Mouse (Mus musculus) B cell, adult 2 months (primary cell): ENCODE measurements around the gene D430019H16Rik.

Experiments used
- DNase-seq, 2 experiments: peaks; one replicate each; pipeline ENCODE4 v3.0.0; 2022

The D430019H16Rik gene

DNA sequence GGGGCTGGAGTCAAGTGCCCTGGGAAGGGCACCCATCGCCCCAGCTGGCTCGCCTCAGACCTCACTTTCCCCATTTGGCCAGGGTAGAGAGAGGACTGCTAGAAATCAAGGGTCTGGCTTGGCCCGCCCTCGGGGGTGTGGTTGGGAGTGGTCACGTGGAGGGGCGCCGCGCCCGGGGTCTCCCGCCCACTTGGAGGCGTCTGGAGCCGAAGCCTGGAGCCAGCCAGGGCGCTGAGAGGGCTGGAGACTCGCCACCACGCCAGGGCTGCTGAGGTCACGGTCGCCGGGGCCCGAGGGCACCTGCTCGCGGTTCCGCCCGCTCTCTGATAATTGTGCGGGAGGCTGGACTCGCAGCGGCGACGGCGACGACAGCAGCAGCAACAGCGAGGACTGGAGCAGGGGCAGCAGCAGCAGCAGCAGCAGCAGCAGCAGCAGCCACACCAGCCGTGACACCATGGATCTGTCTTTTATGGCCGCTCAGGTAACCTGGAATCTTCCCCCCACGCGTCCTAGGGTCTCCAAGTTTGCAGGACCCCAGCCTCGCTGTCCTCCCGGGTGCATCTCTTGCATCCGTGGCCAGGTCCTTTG lies at the start of gene D430019H16Rik:
Gene D430019H16Rik (plus strand): TSS at position 187 of the 588 bp plus-strand sequence.
- no peak for DNase-seq

DNA sequence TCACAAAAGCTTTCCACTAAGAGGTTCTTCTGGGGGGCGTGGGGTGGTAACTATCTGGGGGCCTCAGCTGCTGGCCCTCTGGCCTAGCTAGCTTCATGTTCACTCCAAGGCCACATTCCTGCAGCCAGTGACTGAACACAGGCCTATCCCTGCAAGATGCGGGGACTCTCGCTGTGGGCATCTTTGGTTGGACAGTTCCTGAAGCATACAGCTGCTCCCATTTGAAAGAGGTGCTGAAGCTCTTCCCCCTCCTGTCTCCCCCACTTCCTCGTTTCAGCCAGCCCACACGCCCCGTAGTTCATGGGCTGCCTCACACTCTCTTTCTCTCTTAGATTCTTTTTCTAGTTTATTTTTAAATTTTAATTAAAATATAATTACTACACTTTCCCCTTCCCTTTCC lies 47.6 kb upstream of the D430019H16Rik start:
- DNase-seq: no peak

DNA sequence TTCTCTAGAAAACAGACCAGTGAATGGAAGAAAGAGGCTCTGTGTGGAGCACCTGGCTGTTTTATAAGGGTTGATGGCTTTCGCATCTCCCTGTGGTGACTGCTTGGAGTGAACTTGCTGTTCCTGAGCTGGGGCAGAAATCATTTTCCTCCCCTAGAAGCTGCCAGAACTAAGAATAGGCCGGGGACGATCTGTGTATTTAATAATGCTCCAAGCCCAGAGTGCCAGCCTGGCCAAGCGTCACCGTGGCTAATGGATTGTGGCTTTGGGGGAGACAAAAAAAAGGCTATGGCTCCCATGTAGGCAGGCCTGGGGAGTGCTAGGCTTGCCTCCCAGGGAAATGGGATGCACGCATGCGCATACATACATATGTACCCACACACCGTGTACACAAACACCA lies 39.7 kb upstream of the D430019H16Rik start:
- DNase-seq: no peak

DNA sequence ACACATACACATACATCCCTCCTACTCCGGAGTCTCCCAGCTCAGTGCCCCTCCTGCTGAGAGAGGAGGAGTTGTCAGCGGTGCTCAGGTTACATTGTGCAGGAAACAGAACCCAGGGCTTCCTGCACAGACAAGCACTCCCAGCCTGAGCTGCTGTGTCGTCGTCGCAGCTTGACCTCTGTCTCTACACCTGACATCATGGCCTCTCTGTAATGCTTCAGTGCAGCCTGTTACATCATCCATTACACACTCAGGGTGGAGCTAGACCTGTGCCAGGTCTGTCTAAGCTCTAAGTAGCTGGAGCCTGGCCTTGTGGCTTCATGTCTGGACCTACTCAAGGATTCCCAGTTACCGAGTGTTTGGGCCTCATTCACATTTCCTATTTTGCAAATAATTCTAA lies 33.2 kb upstream of the D430019H16Rik start:
- no peak for DNase-seq

- DNase-seq: no peak
These were observed 27.1 kb upstream of the D430019H16Rik start for GRCm38 (mm10) chr12:105426541-105426940.

DNA sequence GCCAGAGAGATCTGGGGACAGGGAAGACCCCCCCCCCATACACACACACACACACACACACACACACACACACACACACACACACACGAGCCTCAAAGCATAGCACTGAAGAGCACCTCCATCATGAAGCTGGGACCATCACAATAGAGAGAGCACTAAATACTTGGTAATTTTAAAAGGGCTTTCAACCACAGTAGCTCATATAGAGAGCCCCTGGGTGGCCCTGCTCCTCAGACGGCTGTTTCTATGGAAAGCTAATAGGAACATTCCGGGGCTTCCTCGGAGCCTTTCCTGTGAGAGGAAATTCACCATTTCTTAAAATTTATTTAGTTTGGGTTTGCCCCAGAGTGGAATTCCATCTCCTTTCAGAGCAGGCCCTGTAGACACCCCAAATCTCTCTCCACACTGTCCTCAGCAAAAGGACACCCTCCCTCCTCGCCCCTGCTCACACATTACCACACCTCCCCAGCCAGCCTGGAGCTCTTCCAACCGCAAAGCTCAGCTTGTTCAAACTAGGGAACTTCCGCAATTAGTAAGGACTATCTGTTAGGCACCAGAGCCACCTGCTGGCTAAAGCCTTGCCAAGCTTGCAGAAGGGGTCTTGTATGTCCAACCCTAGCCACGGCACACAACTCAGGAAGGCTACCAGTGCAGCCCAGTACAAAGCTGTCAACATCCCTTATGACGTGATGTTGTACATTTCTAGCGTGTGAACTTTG lies 26.5 kb upstream of the D430019H16Rik start:
- no peak for DNase-seq

DNA sequence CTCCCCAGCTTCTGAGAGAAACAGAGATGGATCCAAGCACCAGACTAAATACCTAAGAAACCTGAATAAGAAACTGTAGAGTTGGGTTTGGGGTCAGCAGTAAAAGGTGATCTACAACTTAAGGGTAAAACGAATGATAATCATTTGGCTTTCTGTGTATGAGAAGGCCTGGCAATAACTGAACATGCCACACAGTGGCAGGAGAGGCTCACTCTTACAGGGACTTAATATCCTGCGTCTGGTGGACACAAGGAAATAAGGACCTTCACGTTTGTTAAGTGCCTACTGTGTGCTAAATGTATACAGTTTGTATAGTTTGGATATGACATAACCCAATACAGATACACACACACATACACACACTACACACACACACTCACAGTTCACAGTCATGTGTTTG lies 21.8 kb upstream of the D430019H16Rik start:
- DNase-seq: no peak

- no peak for DNase-seq
These were observed 20.8 kb upstream of the D430019H16Rik start for GRCm38 (mm10) chr12:105432807-105433206.

GRCm38 (mm10) chr12:105438259-105438658 lies 15.4 kb upstream of the D430019H16Rik start:
- no peak for DNase-seq

GRCm38 (mm10) chr12:105439976-105440375 lies 13.7 kb upstream of the D430019H16Rik start:
- no peak for DNase-seq

- no peak for DNase-seq
These were observed 10.1 kb upstream of the D430019H16Rik start for GRCm38 (mm10) chr12:105443569-105443968.

- no peak for DNase-seq
These were observed 7.9 kb upstream of the D430019H16Rik start for GRCm38 (mm10) chr12:105445767-105446166.

DNA sequence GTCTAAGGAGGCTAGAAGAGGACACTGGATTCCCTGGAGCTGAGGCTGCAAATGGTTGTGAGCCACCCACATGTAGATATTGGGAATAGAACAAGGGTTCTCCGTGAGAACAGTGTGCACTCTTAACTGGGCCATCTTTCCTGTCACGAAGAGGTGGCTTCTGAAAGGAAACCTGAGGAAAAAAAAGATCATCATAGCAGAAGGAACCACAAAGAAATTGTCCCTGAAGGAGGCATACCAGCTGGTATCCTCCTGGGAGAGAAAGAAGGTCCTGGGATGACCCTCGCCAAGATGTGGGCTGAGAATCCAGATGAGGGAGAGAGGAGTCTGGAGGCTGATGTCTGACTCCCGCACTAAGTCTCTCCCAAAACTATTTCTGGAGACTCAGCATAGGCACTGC lies 4.4 kb upstream of the D430019H16Rik start:
- no peak for DNase-seq

DNA sequence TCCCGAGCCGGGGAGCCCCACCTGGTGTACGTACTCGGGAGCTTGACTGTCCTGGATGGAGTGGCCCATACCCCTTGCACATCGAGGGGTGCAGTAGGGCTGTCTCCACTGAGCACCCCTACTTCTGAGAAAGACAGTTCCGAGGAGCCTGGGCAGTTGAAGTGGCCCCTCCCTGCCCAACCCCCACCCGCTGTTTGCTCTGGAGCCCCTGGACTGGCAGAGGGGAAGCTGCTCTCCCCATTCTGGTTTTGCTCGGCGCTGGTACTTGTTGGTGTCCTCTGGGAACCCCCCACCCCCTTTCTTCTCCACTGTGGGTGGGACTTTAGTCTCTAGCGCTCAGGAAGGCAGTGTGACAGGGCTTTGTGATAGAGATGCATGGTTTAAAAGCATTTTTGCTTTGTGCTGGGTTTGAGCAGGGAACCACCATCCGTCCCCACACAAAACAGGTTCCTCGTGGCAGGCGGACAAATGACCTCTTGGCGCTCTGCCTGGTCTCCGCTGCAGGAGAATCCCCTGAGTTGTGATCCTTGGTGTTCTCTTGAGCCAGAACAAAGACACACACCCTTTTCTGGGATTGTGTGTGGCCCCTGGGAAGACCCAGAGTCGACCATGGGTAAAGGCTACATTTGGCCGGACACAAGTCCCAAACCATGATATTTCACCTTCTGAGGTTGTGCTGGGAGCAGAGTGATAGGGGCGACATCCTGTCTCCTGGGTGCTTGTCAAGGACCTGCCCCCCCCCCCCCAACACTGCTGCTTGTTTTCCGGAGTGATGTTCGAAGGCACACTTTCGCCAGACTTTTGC lies 804 bp downstream of the D430019H16Rik start:
- DNase-seq: no peak

- no peak for DNase-seq
These were observed 1.5 kb downstream of the D430019H16Rik start for GRCm38 (mm10) chr12:105455063-105455559.

DNA sequence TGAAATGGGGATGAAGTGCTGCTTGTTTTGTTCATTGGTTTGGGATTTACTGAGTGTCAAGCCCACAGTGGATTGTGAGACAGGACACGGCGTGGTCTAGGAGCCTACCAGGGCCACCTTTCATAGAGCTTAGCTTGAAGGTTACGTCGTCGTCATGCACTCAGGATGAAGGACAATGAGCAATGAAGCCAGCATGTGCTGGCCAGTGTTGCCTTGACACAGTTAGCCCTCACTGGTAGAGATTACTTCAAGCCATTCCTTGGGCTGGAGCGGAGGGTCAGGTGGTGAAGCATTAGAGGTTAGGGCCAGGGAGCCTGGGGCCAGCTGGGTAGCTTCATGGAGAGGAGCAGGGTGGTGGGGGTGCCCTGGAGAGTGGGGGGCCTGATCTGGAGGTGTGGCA lies 5.1 kb downstream of the D430019H16Rik start:
- no peak for DNase-seq

DNA sequence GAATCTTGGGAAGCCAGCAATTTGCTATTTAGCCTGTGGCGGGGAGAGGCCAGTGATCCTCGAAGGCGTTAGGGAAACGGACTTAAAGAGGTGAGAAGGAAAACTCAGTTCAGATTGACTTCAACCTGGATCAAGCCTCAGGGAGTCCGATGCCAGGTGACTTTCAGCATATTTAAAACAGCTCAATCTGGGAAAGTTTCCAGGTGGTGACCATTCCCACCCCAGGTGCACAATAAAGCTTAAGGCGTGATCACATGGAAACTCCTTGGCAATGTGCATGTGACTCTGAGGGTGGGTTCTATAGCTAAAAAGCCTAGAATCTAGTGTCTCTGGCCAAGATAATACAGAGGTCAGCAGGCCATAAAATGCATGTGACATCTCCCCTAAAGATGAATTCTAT lies 7.4 kb downstream of the D430019H16Rik start:
- DNase-seq: no peak

DNA sequence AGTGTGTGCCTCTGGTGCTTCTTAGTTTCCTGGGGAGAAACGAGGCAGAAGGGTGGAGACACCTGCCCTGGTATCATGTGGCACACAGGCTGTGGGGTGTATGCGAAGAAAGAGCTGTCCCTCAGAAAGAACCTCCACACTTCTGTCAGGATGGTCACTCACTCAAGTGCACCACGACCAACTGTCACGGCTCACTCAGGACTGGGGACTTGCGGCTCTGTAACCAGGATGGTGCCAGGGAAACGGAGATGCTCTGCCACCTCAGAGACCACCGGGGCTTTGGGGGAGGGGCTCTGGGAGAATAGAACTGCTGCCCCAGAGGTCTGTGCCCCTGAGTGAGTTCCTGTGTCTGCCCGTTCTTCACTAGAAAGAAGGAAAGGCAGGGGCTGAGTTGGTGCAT lies 15.4 kb downstream of the D430019H16Rik start:
- DNase-seq: no peak

DNA sequence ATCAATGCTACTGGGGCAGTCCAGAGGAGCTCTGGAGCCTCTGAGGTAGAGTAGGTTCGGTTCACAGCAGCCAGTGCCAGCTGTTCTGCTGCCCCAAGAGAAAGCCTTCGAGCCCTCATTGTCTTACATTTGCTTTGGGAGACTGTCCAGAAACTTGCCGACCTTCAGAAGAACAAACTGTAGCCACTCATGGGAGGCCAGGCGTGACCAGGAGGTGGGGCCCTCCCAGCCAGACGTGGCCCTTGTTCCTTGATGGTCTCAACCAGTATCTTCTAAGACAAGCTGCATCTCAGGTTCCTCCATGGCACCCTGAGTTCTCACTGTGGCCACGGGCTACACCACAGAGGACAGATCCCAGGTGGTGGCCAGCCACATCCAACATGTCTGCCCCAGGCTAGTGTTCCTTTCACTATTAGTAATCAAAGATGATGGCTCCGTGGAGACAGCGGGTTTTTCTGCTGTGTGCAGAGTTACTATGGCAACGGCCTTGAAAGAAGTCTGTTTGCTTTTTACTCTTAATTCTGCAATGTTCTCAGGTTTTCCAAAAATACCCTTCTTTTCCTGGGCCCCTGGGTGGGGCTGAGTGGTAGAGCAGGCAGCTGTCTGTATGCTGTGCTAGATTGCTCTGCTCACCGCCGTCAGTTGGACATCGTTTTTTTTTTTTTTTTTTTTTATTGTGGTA lies 21.7 kb downstream of the D430019H16Rik start:
- DNase-seq: no peak

GRCm38 (mm10) chr12:105476453-105476852 lies 22.8 kb downstream of the D430019H16Rik start:
- peak; percentile 43 to 46 for DNase-seq

DNA sequence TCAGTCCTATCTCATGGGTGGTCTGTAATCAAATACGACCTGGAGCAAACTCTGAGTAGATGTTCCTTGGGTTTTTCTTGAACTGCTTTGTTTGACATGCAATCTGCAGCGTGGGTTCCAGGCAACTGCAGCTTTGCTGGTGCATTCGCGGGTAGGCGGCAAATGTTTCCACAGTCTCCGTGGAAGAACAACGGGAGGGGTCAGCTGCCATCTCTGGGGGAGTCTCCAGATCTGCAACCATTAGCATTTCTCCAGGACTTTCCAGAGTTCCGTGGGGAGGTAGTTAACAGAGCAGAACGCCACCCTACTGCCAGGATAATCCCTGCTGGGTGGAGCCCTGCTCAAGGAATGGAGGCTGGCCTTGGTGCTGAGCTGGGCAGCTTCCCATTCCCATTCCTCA lies 23.3 kb downstream of the D430019H16Rik start:
- DNase-seq: no peak

GRCm38 (mm10) chr12:105483503-105483902 lies 29.8 kb downstream of the D430019H16Rik start:
- no peak for DNase-seq

- DNase-seq: no peak
These were observed 36.6 kb downstream of the D430019H16Rik start for GRCm38 (mm10) chr12:105490227-105490626.
